Mouse (Mus musculus) mesoderm, embryonic 11.5 days (tissue): Measurements from ENCODE around the gene Plac1.
A peak's percentile ranks its signal among the peaks of the same experiment; 100 is the strongest.
"Not testable (repeated sequence)": the region's sequence is repeated elsewhere in the genome, so short reads cannot be mapped to it uniquely, and the experiment has no call there.

Source experiments
- DNase-seq: peaks from one replicate; pipeline ENCODE4 v3.0.0-alpha.2; 2012; ENCODE audit warnings: low read depth, low spot score

Plac1 gene

DNA sequence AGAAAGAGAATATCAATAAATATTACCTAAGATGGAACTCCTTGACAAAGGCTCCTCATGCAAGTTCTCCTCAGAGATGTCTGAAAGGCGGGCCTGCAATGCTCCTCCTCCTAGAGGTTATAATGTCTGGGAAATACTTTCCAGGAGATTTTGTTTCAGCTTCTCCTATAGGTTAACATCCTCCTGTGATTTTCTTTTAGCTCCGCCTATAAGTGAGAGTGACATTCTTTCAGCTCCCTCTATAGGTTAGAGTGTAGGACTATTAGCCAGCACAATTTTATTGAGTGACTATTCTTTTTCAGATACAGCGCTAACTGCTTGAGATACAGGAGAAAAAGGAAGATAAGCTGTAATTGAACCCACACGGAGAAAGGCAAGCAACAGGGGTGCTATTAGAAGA, at the start of gene Plac1:
TSS of gene Plac1 (minus strand) at position 101 of the 400 bp plus-strand sequence.
- no peak for DNase-seq

DNA sequence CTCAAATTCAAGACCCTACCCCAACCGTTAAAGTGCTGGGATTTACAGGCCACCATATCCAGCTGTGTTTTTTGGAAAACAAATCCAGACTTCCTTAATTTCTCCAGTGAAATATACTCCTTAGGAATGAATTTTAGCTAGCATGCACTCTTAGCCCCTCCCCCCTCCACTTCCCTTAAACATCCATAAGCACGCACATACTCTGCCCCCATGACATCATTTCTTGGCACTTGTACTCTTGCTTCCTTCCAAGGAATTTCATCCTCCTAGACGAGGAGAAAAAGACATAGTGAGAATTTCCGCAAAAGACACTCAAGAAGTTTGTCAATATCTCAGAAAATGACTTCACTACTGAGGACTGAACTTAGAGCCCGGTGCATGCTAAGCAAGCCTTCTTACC, 48.0 kb upstream of the Plac1 start:
- DNase-seq, result no peak

DNA sequence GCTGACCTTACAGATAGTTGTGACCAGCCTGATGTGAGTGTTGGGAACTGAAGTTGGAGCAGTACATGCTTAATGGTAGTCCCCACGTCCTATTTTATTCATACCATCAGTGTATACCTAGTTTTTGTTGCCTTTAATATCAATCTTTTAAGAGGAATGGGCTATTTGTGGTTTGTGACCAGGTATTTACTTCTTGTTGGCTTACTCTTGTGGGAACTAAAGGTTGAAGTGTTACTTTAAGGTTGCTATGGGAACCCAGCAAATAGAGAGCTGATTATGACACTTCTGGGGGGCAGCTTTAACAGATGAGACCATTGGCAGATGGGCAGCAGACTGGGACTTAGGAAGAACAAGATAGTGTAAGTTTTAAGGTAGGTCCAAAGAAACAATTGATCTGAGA, 33.2 kb upstream of the Plac1 start, which contains the start of gene Fam122c:
TSS of gene Fam122c (plus strand) at position 301 of the 400 bp plus-strand sequence.
- DNase-seq, result no peak

DNA sequence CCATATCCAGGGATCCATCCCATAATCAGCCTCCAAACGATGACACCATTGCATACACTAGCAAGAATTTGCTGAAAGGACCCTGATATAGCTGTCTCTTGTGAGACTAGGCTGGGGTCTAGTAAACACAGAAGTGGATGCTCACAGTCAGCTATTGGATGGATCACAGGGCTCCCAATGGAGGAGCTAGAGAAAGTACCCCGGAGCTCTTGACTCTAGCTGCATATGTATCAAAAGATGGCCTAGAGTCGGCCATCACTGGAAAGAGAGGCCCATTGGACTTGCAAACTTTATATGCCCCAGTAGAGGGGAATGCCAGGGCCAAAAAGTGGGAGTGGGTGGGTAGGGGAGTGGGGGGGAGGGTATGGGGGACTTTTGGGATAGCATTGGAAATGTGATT, 31.7 kb upstream of the Plac1 start:
- DNase-seq, result not testable (repeated sequence)

DNA sequence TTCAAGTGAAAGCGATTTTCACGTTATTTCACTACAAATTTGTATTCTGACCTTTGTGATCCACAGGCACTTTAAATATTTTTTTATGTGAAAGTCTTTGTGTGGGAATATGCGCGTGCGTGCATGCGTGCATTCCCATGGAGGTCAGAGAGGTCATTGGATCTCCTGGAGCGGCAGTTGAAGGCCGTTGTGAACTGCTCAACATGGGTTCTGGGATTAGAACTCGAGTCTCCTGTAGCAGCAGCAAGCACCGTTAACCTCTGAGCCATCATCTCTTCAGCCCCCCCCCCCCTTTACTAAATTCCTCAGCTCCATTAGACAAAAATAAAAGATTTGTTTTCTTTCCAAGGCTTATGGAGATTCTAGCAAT, 30.1 kb upstream of the Plac1 start:
- DNase-seq, result no peak

DNA sequence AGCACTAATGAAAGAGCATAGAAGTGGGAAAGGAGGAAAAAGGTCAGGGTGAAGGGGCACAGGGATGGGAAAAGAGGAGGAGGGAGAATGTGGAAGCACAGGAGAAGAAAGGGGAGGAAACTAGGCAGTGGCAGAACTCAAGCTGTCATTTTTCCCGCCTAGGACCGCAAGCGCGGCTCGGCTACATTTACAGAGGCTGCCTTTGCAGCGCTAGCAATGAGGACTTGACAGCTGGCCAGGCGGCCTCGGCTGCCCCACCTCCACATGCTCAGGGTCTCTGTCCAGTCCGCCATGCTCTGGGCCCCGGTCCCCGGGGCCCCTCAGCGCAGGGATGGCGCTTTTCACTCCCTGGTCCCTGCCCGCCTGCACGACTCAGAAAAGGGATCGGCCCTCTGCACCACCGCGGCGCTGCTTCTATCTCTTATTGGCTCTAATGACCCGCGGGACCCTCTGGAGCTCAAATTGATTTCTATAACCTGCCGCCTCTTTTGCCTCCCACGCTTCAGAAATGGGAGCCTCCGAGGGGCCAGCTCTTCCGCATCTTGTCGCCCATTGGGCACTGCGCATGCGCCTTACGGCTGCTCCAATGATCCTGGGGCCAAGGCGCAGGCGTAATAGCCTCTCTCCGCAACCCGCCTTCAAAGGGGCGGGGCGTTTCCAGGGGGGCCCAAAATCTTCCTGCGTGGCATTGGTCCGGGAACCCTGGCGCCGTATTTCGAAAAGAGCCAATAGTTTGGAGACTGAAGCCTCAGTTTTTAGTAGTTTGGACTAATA, 29.6 kb upstream of the Plac1 start, which contains the start of gene Fam122b:
TSS of gene Fam122b (minus strand) at position 517 of the 774 bp plus-strand sequence.
- DNase-seq, result peak; percentile 95

- DNase-seq, result peak; percentile 69
Measured at GRCm38 (mm10) chrX:53268856-53269255, 28.9 kb upstream of the Plac1 start.

- DNase-seq, result no peak
Measured at GRCm38 (mm10) chrX:53266186-53266585, 26.3 kb upstream of the Plac1 start.

GRCm38 (mm10) chrX:53255195-53255594, 15.3 kb upstream of the Plac1 start:
- no peak for DNase-seq

DNA sequence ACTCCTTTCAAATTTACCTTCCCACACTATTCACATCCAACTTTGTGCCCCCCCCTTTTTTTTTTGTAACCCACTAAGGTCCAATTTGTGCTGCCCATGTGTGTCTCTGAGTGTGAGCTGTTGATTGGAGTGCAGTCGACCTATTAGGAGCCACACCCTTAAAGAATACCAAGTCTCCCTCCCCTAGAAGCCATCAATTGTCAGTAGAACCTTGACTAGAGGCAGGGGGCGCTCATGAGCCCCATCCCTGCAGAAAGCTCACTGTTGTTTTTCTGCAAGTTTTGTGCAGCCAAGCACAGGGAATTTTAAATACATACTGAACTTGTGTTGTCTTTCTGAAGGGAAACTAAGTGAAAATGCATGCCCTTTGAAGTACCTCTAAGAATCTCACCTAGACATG, 1.9 kb downstream of the Plac1 start:
- DNase-seq, result no peak

GRCm38 (mm10) chrX:53236404-53236803, 3.5 kb downstream of the Plac1 start:
- no peak for DNase-seq

DNA sequence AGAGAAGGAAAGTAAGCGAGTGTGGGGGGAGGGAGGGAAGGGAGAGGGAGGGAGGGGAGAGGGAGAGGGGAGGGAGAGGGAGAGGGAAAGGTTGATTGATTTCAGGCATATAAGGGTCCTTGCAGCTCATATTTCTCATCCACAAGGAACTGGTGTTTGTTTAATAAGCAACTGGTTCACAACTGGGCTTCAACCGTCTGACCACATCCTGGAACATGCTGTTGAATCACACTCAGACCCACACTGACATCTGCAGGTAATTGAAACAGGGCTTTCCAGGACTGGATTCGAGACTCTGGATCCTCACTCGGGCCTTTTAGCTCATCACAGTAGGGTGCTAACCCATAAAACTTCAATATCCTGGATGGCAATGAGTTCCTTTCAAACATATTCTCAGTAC, 6.2 kb downstream of the Plac1 start:
- DNase-seq, result peak; percentile 41

GRCm38 (mm10) chrX:53231965-53232364, 7.9 kb downstream of the Plac1 start:
- no peak for DNase-seq

GRCm38 (mm10) chrX:53224353-53224944, 15.5 kb downstream of the Plac1 start:
- no peak for DNase-seq

GRCm38 (mm10) chrX:53220855-53221254, 19.1 kb downstream of the Plac1 start:
- no peak for DNase-seq

DNA sequence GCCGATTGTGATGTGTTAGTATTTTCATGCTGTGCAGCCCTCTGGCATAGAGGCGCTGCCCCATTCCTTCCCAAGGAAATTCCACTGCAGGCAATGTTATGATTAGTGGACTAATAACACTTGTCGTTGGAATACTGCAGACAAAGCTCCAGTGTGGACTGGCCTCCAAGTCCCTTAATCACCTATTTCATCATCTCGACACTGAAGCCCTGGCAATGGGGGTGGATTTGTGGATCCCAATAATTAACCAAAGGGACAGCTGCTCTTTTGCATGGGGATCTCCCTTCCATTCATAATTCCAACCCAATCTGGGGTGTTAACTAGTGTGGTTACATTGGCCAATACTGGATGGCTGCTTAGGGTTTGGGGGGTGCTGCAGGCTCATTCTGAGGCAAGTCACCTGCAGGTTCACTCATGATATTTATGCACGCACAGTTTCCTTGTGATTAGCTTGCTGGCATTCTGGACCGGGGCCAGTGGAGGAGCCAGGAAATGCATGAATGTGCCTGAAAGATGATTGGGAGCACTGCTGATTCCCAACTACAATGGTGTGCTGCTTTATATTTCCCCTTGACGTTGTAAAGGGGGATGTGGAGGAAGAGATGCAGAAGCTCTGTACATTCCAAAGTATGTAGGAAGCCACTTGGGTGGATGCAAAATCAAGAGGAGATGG, 25.2 kb downstream of the Plac1 start:
- no peak for DNase-seq

GRCm38 (mm10) chrX:53213838-53214237, 26.1 kb downstream of the Plac1 start:
- DNase-seq, result no peak

DNA sequence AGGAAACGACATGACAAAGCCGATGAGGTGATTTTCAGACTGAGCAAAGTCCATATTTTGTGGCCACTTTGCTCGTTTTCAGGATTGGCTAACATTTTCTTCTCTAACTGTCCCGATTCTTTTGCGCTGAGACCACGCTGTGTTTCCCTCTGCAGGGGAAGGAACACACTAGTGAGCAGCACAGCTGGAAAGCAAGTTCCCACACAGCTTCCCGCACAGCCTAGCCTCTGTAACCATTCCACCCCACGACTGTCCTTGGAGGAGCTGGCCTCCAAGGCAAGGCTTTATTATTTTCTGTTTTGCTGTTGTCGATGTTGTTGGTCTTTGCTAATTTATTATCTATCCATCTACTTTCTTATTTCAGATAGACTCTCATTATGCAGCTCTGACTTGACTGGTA, 27.4 kb downstream of the Plac1 start:
- DNase-seq, result no peak

GRCm38 (mm10) chrX:53211756-53212483, 28.0 kb downstream of the Plac1 start:
- DNase-seq, result peak; percentile 54

DNA sequence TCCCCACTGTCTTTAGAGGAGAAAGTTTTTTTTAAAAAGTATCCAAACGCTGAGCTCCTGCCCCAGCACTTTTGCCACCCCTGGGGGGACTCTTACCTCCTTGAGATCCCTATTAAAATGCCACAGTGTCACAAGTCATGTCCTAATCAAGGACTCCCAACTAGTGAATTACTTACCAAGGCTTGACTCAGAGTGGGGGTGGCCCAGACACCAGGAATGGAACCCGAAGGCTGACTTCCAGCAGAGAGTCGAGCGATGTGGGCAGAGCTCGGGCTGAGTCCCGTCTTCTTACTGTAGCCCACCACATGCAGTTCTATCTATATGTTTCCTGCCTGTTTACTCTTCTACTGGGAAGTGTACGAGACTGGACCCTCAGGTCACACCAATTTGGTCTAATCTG, 30.5 kb downstream of the Plac1 start:
- no peak for DNase-seq

DNA sequence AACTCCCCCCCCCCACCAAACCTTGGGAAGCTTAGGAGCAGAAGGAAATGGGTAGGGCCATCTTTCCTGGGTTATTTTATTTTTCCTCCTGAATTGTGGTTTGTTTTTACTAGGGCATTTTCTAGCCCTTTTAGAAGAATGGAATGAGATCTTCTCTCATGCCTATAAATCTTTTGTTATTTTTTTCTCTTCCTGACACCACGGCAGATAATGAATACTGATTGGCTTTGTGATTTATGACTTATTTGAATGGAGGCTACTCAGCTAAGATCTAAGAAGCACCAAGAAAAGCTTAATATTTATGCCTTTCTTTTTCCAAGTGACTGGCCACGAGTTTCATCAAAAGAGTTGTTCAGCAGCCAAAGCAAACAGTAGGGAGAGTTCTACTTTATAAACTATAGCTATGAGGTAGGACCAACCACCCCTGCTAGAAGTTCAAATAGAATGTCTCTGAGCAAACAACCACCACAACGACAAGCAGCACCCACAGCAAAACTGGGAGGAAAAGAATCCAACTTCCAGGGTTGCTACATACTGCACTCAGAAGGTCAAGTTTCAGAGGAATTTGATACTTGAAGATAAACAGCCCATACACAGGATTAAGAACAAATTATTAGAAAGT, 35.1 kb downstream of the Plac1 start:
- DNase-seq, result no peak

- DNase-seq, result no peak
Measured at GRCm38 (mm10) chrX:53201616-53202015, 38.3 kb downstream of the Plac1 start.
